Mouse (Mus musculus) MEL (cell line): ENCODE results near the gene Tex44.
A peak's percentile ranks its signal among the peaks of the same experiment; 100 is the strongest.

Experiments used
- CTCF ChIP-seq, 3 experiments: IDR thresholded peaks in 2 of 3; conservative IDR thresholded peaks in 1 of 3; 2 replicates each; pipeline ENCODE4 v1.5.1; 2011 to 2012; ENCODE audit warnings: low read length in 3 of 3, low read depth in 2 of 3, mild to moderate bottlenecking in 2 of 3, improper control_type of control experiment in 1 of 3, inconsistent platforms in 1 of 3, mixed read lengths in 1 of 3, moderate library complexity in 1 of 3; ENCODE audit not compliant: control insufficient read depth in 1 of 3, insufficient read depth in 1 of 3, poor library complexity in 1 of 3, severe bottlenecking in 1 of 3
- GATA1 ChIP-seq: IDR thresholded peaks from 2 replicates; pipeline ENCODE4 v1.6.1; 2011; ENCODE audit warnings: low read depth, low read length, improper control_type of control experiment
- MXI1 ChIP-seq: IDR thresholded peaks from 2 replicates; pipeline ENCODE4 v1.6.1; 2011; ENCODE audit warnings: mild to moderate bottlenecking, low read depth, low read length, improper control_type of control experiment
- POLR2A ChIP-seq, 2 experiments: IDR thresholded peaks; 2 replicates each; pipeline ENCODE4 v1.6.1; 2011 to 2012; ENCODE audit warnings: low read length in 2 of 2, mild to moderate bottlenecking in 2 of 2, control low read depth in 1 of 2, improper control_type of control experiment in 1 of 2, low read depth in 1 of 2, moderate library complexity in 1 of 2; ENCODE audit not compliant: control insufficient read depth in 1 of 2, insufficient read depth in 1 of 2, poor library complexity in 1 of 2
- RAD21 ChIP-seq: IDR thresholded peaks from 2 replicates; pipeline ENCODE4 v1.6.1; 2011; ENCODE audit warnings: mild to moderate bottlenecking, low read depth, low read length, improper control_type of control experiment
- USF2 ChIP-seq, 2 experiments: IDR thresholded peaks; 2 replicates each; pipeline ENCODE4 v1.6.1; 2011 to 2012; ENCODE audit warnings: improper control_type of control experiment in 2 of 2, low read length in 2 of 2, borderline replicate concordance in 1 of 2, inconsistent platforms in 1 of 2, low read depth in 1 of 2, mild to moderate bottlenecking in 1 of 2; ENCODE audit not compliant: insufficient read depth in 1 of 2
- ZNF384 ChIP-seq: IDR thresholded peaks from 2 replicates; pipeline ENCODE4 v1.6.1; 2012; ENCODE audit warnings: low read depth, mild to moderate bottlenecking, inconsistent platforms, low read length, improper control_type of control experiment

- TF ChIP-seq ZNF384 (no peak), CTCF (IDR thresholded peaks at IDR 0.05 in 2 of 3, conservative IDR thresholded peaks at IDR 0.05 in 1 of 3; ENCODE audit: control insufficient read depth in 1 of 3, insufficient read depth in 1 of 3, low read depth in 2 of 3, low read length in 3 of 3, poor library complexity in 1 of 3, severe bottlenecking in 1 of 3) (peak; percentile 84 to 90 (median 89)), USF2 (IDR thresholded peaks at IDR 0.05; ENCODE audit: borderline replicate concordance in 1 of 2, insufficient read depth in 1 of 2, low read depth in 1 of 2, low read length in 2 of 2) (no peak), GATA1 (no peak), MXI1 (no peak), RAD21 (peak; percentile 50), POLR2A (IDR thresholded peaks at IDR 0.05; ENCODE audit: control insufficient read depth in 1 of 2, insufficient read depth in 1 of 2, low read depth in 1 of 2, low read length in 2 of 2, poor library complexity in 1 of 2) (no peak)
Observed at GRCm38 (mm10) chr1:86389230-86389629, 36.9 kb upstream of the Tex44 start.
